Mouse (Mus musculus): ENCODE results near the gene AU022252.

Gene AU022252

GRCm38 (mm10) chr4:119188060-119188785 lies 44.3 kb downstream of the AU022252 start:
- DNase-seq (ENCODE audit: low spot score) = no peak

GRCm38 (mm10) chr4:119185771-119186170 lies 46.7 kb downstream of the AU022252 start:
- DNase-seq (ENCODE audit: low spot score) = no peak

GRCm38 (mm10) chr4:119183525-119183924 lies 49.0 kb downstream of the AU022252 start:
- no peak for DNase-seq (ENCODE audit: low spot score)

GRCm38 (mm10) chr4:119181456-119181855 lies 51.1 kb downstream of the AU022252 start:
- no peak for DNase-seq (ENCODE audit: low spot score)

- DNase-seq (ENCODE audit: low spot score) = no peak
These were observed 52.3 kb downstream of the AU022252 start for GRCm38 (mm10) chr4:119180133-119180707.

GRCm38 (mm10) chr4:119178331-119178730 lies 54.2 kb downstream of the AU022252 start:
- no peak for DNase-seq (ENCODE audit: low spot score)

- DNase-seq (ENCODE audit: low spot score) = no peak
These were observed 54.8 kb downstream of the AU022252 start for GRCm38 (mm10) chr4:119177702-119178101.

- peak; percentile 90 for DNase-seq (ENCODE audit: low spot score)
These were observed 58.6 kb downstream of the AU022252 start, which contains the start of gene Zfp691 for GRCm38 (mm10) chr4:119173851-119174453. Gene Zfp691 (minus strand): TSS chr4:119174195.

GRCm38 (mm10) chr4:119172919-119173650 lies 59.4 kb downstream of the AU022252 start:
- no peak for DNase-seq (ENCODE audit: low spot score)

- DNase-seq (ENCODE audit: low spot score) = peak; percentile 68
These were observed 64.8 kb downstream of the AU022252 start for GRCm38 (mm10) chr4:119167663-119168062.

- no peak for DNase-seq (ENCODE audit: low spot score)
These were observed 65.4 kb downstream of the AU022252 start for GRCm38 (mm10) chr4:119167068-119167467.

- DNase-seq (ENCODE audit: low spot score) = no peak
These were observed 66.6 kb downstream of the AU022252 start for GRCm38 (mm10) chr4:119165916-119166315.

- no peak for DNase-seq (ENCODE audit: low spot score)
These were observed 69.5 kb downstream of the AU022252 start for GRCm38 (mm10) chr4:119162990-119163389.

- DNase-seq (ENCODE audit: low spot score) = no peak
These were observed 71.2 kb downstream of the AU022252 start for GRCm38 (mm10) chr4:119161358-119161757.

- no peak for DNase-seq (ENCODE audit: low spot score)
These were observed 74.6 kb downstream of the AU022252 start for GRCm38 (mm10) chr4:119157891-119158290.

GRCm38 (mm10) chr4:119157186-119157585 lies 75.3 kb downstream of the AU022252 start:
- DNase-seq (ENCODE audit: low spot score) = peak; percentile 37

Data from ovary, postnatal 36 days (tissue).